Mouse (Mus musculus): ENCODE measurements around the gene Gapvd1.

The Gapvd1 gene

DNA sequence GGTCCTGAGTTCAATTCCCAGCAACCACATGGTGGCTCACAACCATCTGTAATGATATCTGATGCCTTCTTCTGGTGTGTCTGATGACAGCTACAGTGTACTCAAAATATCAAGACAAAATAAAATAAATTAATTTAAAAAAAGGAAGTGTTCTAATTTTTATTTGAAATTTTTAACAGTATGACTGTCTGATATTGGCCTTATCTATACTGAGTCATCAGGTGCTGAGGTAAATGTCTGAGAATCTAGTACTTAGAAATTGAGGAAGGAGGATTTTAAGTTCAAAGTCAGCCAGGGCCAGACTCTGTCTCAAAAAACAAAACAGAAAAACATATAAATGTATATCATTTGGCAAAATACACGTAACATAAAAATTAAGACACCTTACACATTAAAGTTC is 46.4 kb downstream of the Gapvd1 start:
- no peak for DNase-seq

DNA sequence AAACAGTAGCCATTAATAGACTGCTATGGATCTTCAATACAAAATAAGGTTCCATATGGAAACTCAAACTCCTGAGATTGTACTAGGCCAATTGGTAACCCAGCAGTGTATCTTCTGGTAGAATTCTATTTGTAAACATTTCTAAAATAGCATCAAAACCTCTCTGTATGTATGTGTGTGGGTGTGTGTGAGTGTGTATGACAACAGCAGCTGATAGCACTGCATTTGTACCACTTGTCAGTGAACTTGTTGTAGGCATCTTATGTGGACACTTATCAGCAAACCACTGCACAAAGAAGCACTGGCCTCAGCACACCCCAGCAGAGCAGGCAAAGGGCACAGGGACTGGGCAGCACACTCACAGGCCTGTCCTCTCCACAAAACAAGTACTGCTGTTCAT is 58.4 kb downstream of the Gapvd1 start:
- DNase-seq = no peak

DNA sequence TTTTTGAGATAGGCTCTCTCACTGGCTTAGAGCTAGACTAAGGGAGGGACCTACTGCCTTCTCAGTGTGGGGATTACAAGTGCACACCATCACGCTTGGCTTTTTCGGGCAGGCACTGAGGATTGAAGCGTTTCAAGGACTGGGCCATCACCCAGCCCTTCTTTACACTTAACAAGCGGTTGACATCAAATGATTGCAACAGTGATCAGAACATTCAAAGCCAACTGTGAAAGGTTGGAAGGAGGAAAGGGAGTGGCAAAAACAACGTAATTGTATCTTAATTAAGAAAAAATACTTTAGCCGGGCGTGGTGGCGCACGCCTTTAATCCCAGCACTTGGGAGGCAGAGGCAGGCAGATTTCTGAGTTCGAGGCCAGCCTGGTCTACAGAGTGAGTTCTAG is 62.2 kb downstream of the Gapvd1 start:
- DNase-seq = no peak

DNA sequence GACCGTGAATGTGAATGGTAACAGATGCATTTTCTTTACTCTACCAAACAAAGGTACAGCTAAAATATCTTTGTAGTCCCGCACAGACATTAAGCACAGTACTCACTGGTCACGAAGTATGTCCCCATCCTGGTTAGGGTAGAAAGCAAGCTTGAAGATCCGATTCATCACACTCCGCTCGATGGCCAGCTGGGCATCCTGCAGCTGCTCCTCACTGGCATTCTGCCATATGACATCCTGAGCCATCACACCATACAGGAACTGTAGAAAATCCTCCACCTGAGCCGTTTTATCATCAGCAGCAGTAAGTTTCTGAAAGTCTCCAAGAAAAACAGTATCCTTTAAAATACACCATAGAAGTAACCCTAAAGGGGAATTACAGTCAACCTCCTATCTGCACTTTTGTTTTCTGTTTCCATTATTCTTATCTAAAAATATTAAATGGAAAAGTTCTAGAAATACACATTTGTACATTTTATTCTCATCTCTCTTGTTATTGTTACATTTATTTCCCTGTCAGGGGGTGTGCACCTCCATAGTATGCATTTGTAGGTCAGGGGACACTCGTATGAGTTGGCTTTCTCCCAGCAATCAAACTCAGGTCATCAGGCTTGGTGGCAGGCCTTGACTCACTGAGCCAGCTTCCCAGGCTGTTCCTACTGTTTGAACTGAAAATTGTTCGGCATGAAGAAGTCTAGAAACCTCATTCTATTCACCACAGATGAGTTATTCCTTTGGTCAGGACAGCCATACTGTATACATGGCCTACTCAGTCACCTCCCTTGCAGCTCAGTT is 70.8 kb downstream of the Gapvd1 start:
- no peak for DNase-seq

DNA sequence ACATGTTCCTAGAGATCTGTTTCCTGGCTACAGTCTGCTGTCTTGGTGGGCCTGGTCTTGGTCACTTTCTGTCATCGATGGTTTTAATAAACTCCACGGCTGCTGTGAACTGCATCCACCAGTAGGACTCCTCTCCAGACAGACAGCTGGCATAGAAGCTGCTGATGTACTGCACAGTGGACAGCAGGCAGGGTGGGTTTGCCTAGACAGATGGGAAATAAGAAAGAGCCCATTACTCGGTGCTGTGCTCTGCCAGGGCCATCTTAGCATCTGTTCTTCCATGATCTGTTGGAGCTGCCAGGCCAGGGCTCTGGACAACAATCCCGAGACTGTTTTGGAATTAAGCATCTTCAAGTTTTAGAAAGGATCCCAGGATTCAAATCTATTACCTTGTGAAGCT is 77.1 kb downstream of the Gapvd1 start:
- no peak for DNase-seq

DNA sequence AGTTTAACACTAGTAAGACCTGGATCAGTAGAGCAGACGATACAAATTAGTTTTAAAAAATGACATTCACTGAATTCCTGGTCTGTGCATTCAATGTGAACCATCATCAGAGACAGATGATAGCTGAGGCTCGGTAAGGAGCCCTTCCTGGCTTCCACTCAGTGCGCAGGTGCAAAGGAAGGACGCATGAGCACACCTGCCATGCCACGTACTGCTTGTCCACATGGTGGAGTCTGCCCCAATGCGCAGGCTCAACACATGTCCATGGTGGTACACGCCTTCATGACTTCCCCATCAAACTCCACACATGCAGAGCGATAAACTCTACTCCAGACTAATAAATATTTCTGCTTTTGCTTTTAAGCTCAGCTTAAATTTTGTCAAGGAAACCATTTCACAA is 78.0 kb downstream of the Gapvd1 start:
- DNase-seq = no peak

DNA sequence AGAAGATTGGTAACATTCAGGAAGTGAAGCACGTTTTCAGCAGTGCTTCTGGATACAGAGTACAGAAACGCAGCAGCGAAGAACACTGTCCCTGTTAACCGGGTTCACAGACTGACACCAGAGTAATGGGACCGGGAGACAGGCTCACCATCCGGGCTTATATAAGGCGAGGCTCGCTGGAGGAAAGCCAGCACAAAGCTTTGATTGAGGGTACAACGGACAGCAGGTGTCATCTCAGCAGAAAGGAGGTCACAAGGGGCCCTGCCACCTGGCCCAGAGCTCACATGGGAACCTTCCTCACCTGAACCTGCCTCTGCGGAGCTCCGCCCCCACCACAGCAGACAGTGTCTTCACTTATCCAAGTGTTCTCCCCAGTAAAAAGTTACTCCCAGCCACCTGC is 81.2 kb downstream of the Gapvd1 start:
- no peak for DNase-seq

DNA sequence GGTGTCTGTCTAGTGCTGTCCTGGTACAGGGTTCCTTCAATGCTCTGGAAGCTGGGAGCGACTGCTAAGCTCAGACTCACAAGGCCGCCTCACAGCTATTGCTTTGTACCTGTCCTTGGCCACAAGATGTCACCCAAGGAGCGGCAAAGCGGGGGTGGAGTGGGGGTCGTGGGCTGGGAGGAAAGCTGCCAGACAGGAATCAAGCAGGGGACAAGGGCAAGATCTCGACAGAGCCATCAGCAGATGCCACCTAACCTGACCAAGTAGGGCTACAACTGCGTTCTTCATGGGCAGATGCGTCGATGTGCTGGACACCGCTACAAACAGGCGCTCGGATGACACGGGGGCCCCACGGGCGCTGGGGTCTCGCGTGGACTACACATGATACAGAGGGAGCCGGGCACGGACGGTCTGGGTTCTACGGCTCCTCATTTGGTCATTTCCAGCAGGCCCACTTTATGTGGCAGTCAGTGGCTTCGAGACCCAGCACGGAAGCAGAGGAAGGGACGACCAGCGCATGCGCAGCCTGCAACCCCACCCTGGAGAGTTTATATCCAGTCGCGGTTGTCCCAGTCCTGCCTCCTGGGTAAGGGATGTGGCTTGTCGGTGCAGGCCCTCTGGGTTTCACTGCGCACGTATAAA is 83.5 kb downstream of the Gapvd1 start:
- DNase-seq = peak; percentile 82

DNA sequence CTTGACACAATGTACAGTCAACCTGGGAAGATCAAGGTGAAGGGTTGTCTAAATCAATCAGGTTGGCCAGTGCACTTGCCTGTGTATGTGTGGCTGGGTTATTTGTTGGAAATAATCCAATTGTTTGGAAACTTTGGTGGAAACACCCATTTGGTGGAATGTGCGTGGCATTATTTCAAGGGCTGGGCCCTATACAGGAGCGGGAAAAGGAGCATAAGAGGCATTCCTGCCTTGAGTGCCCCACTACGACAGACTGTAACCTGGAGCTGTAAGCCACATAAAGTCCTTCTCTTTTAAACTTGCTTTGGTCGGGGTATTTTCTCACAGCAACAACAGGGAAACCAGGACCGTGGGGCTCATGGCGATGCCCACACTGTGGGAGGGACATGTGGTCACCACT is 84.6 kb downstream of the Gapvd1 start:
- DNase-seq = no peak

DNA sequence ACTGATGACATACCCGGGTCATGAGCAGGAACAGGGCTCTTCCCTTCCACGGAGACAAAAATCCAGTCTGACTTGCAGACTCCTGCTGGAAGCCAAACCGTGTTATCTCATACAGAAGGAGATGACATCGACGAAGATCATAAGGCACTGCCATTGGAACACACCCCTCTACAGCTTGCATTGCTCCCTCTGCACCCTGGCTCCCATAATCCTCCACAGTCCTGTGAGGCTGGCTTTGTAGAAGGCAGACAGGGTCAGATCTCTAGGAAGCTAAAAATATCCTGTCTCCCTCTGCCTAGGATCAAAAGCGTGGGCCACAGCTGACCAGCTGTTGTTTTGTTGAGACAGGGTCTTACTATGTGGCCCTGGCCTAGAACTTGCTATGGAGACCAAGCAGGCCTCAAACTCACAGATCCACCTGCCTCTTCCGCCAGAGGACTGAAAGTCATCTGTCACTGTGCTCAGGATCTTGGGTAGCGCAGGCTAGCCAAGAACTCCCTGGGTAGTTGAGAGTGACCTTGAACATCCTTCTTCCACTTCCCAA is 85.8 kb downstream of the Gapvd1 start:
- no peak for DNase-seq

- DNase-seq = no peak
These were observed 86.4 kb downstream of the Gapvd1 start for GRCm38 (mm10) chr2:34668440-34669191.

- DNase-seq = no peak
These were observed 87.2 kb downstream of the Gapvd1 start for GRCm38 (mm10) chr2:34667820-34668219.

DNA sequence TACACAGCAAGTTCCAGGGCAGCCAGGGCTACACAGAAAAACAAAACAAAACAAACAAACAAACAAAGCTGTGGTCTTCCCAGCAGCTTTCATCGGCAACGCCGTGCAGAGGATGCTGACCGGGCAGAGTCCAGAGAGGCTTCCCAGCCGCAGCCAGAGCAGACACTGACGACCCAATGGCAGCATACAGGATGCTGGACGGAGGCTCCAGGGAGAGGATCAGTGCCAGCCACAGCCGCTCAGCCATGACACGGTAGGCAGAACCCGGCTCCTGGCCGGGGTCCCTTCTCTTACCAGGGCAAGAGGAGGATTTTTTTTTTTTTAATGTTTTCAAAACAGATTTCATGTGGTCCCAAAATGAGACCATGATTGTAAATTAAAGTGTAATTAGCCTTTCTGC is 107.6 kb downstream of the Gapvd1 start:
- DNase-seq = no peak

GRCm38 (mm10) chr2:34646541-34646865 is 108.5 kb downstream of the Gapvd1 start:
- DNase-seq = no peak

- peak; percentile 88 for DNase-seq
These were observed 109.0 kb downstream of the Gapvd1 start for GRCm38 (mm10) chr2:34645851-34646540.

DNA sequence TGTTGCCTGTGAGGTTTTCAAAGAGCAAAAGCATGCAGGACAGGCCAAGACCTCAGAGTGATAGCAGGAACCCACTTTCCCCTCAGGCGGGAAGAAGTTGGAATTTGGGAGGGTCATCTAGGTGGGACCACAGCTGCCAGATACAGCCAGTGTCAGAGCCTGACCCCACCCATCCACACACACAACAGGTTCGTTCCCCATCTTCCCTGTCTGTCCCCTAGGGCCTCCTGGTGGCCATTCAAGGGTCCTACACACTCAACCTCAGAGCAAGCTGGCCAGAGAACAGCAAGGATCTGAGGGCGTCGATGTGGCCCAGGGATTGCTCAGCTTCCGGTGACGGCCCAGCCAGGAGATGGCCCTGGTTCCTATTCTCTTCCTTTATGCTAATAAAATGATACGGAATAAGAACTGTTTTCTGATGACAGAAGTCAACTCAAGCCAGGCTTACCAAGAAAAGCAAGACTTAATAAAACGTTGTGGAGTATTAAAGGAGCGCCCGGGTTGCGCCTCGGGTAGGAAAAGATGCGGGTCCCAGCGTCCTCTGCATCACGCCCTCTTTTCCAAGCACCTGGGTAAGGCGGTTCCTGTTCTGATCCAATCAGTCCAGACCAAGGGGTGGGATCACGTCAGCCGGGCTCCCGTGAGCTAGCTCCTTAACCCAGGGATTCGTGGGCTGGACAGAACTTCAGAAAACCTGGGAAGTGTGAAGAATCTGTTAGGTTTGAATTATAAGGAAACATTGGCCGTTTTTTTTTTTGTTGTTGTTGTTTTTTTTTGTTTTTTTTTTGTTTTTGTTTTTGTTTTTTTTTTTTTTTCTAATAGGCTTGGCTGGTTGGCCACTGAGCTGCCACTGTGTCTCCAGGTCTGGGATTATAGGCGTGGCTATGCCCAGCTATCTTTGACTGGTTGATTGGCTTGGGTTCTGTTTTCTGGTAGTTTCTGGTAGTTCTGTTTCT is 110.2 kb downstream of the Gapvd1 start:
- DNase-seq = peak; percentile 57

DNA sequence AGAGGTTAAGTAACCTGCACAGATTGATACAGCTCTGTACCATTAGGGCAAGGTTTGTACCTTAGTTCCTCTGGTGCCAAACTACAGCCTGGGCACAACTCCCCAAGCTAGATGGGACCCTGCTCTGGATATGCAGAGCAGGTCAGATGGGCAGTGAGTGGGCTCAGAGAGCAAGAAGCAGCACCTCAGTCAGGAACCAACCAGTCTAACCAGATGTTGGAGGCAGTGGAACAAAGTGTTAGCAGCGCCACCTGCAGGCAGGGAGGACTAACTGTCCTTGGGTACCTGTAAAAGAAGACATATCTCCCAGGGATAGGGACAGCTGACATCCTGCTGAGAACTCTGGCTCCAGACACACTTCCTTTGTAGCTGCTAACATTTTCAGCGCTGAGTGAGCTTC is 112.7 kb downstream of the Gapvd1 start:
- peak; percentile 45 for DNase-seq

DNA sequence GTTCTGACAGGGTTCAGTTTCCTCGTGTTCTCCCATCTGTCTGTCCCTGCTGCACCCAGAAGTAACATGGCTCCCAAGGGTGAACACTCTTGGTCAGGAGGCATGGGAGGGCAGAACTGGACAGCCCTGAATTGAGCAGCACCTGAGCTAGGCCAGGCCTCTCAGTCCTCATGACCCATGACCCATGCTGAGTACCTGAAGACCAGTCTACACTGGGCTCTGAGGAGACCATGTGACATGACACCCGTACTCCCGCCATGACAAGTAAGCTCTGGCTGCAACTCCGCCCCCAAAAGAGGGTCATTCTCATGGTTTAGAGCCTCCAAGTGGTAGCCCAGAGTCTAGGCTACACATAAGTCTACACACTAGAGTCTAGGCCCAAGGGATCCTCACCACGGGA is 115.3 kb downstream of the Gapvd1 start:
- no peak for DNase-seq

GRCm38 (mm10) chr2:34638955-34639650 is 115.9 kb downstream of the Gapvd1 start:
- peak; percentile 92 for DNase-seq

DNA sequence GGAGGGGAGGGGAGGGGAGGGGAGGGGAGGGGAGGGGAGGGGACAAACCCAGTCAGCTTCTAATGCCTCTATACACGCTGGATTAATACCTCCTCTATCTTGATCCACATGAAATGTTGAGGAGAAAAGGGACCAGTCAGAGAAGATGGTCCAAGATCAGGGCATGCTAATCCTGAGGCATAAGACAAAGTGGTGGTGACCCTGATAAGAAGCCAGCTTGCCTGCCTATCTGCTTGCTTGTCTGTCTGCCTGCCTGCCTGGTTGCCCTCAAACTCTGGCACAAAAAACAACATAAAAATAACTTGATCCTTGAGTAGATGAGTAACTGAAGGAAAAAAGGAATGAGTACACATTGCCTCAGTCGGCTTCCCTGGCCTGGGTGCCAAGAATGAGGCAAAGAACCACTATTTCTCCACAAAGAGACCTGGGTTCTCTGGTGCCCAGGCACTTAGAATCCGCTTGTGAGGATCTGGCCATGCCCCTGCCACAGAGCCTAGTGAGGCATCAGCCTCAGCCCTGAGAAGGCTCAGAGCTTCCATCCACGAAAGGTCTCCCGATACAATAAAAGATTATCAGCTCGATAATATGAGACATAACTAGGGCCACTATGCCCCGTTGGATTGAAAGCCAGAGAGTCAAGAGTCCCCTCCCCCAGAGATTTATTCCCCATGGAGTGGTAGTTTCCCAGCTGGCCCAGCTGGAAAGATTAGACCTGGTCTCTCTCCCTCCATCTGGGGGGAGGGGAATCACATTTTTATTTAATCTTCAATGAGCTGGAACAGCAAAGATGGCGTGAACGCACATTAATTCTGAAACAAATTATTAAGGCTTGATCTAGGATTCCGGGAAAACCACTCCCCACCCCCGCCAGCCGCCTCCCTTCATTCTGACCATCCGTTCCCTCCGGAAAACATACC is 119.5 kb downstream of the Gapvd1 start:
- peak; percentile 37 for DNase-seq

Measured in embryo, embryonic 11 days (tissue).